Mouse (Mus musculus) kidney, embryonic 14.5 days (tissue): Measurements from ENCODE around the gene Slc43a2. TPM values are rescaled to one million over a fixed set of nuclear protein-coding genes. Genes with fewer than 3 reads are reported as not detected.

Experiments used
- ATAC-seq: fragments of 200-750 bp; cut with Nextera tagmentation; 2 replicates; pipeline ENCODE4 v1.8.0; 2017; ENCODE audit warnings: moderate number of reproducible peaks, mild to moderate bottlenecking, moderate TSS enrichment, moderate library complexity; ENCODE audit not compliant: low FRiP score, low TSS enrichment
- H3K27ac ChIP-seq: fragments of 300-500 bp; sonication (generic); 2 replicates; pipeline ENCODE4 v1.5.1; 2014; ENCODE audit warnings: low read depth, mild to moderate bottlenecking, low read length, moderate library complexity, mixed read lengths
- H3K27me3 ChIP-seq: fragments of 300-500 bp; sonication (generic); 2 replicates; pipeline ENCODE4 v1.6.1; 2014; ENCODE audit warnings: mild to moderate bottlenecking, low read length; ENCODE audit not compliant: control insufficient read depth, insufficient read depth
- H3K36me3 ChIP-seq: fragments of 300-500 bp; sonication (generic); 2 replicates; pipeline ENCODE4 v1.6.1; 2014; ENCODE audit warnings: low read length, mixed read lengths; ENCODE audit not compliant: control insufficient read depth, insufficient read depth
- H3K4me1 ChIP-seq: fragments of 300-500 bp; sonication (generic); 2 replicates; pipeline ENCODE4 v1.6.1; 2014; ENCODE audit warnings: low read length, mixed read lengths; ENCODE audit not compliant: control insufficient read depth, insufficient read depth
- H3K4me2 ChIP-seq: fragments of 300-500 bp; sonication (generic); replicated peaks from 2 replicates; pipeline ENCODE4 v1.6.1; 2014; ENCODE audit warnings: low read depth, mild to moderate bottlenecking, low read length
- H3K4me3 ChIP-seq: fragments of 300-500 bp; sonication (generic); 2 replicates; pipeline ENCODE4 v1.5.1; 2014; ENCODE audit warnings: mild to moderate bottlenecking, low read length
- H3K9ac ChIP-seq: fragments of 300-500 bp; sonication (generic); 2 replicates; pipeline ENCODE4 v1.6.1; 2014; ENCODE audit warnings: low read depth, mild to moderate bottlenecking, low read length, moderate library complexity
- H3K9me3 ChIP-seq: fragments of 300-500 bp; sonication (generic); 2 replicates; pipeline ENCODE4 v1.6.1; 2016; ENCODE audit warnings: low read length; ENCODE audit not compliant: control insufficient read depth
- WGBS: fragments of 180-500 bp; shearing (Covaris S2); extraction: QIAGEN DNeasy Blood & Tissue Kit; methylation state at CpG from one replicate; pipeline ENCODE4 v1.1.7; 2014; 5-methylcytosine and 5-hydroxymethylcytosine counted together
- polyA plus RNA-seq: library from polyadenylated mRNA; unstranded; fragments of >200 nt; fragmentation: Nextera tagmentation; extraction: Ambion mirVana; gene quantifications from 2 replicates; pipeline ENCODE4 v1.2.1, GENCODE M21; 2014

Gene Slc43a2
- polyA plus RNA-seq, 1 experiment from 2014 or later = 6.0 TPM

DNA sequence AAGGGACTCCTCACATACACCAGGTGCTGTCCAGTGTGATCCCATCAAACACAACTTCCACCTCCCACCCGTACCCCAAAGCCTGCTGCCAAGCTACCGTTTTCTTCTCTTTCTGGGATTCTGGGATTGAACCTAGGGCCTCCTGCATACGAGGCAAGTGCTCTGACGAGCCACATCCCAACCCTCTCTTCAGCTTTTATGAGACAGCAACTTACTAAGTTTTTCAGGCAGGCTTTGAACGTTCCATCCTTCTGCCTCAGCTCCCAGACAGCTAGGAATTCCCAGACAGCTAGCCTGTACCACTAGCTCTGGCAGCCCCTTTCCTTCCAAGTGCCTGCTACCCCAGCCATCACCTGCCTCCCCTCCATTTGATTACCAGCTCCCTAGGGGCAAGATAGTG is 55.5 kb downstream of the Slc43a2 start:
- no peak overlapping the region for H3K4me2 ChIP-seq
- H3K4me1 ChIP-seq = peaks cover 11% of the 10 kb centered on the region
- 88% methylated on average over 5 of the region's 5 CpGs for WGBS
- no peak overlapping the region for H3K4me3 ChIP-seq
- no peaks in the 10 kb centered on the region for H3K36me3 ChIP-seq
- H3K27ac ChIP-seq = no peak overlapping the region
- no peak for ATAC-seq
- H3K9me3 ChIP-seq = no peaks in the 10 kb centered on the region
- no peak overlapping the region for H3K9ac ChIP-seq
- H3K27me3 ChIP-seq = no peaks in the 10 kb centered on the region

DNA sequence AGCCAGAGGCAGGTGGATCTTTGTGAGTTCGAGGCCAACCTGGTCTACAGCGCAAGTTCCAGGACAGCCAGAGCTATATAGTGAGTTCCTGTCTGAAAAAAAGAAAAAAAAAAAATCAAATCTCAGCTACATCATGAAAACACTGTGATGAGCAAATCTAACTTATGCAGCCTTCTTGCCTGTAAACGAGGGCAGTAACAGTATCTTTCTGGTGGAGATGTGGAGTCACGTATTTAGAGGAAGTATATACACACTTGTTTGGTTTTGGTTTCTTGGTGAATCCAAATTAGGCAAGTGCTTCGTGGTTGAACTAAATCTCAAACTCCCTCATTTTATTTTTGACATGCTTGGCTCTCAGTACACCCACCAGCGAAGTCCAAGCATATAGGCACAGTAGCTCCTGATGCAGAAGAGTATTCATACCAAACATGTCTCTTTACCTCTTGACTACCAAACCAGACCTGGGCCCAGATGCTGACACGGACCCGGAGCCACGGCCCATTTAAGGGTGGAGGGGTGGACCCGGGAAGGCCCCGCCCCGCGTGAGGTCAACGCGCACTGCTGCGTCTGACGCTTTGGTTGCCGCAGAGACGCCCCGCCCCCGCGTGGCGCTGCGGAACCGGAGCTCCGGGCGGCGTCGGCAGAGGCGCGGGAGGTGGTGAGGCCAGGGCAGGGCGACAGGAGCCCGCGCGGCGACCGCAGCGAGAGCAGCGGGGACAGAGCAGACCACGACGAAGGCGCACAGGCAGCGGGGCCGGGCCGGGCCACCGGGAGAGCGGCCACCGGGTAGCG is 56.2 kb downstream of the Slc43a2 start, which contains the start of gene Pitpna:
TSS of gene Pitpna (plus strand) at position 605 of the 792 bp plus-strand sequence.
- Histone ChIP-seq H3K4me1 (peaks cover 11% of the 10 kb centered on the region), H3K27ac (peak within 1 kb of the TSS; percentile 86), H3K4me2 (peak within 1 kb of the TSS; percentile 92), H3K9ac (peak within 1 kb of the TSS; percentile 90), H3K9me3 (no peaks in the 10 kb centered on the region), H3K4me3 (peak within 1 kb of the TSS; percentile 94), H3K36me3 (peaks cover under 1% of the 10 kb centered on the region; the same call in 1 of the 2 replicates), H3K27me3 (no peaks in the 10 kb centered on the region)
- ATAC-seq = peak; percentile 91
- 6% methylated on average over 48 of the region's 49 CpGs for WGBS

DNA sequence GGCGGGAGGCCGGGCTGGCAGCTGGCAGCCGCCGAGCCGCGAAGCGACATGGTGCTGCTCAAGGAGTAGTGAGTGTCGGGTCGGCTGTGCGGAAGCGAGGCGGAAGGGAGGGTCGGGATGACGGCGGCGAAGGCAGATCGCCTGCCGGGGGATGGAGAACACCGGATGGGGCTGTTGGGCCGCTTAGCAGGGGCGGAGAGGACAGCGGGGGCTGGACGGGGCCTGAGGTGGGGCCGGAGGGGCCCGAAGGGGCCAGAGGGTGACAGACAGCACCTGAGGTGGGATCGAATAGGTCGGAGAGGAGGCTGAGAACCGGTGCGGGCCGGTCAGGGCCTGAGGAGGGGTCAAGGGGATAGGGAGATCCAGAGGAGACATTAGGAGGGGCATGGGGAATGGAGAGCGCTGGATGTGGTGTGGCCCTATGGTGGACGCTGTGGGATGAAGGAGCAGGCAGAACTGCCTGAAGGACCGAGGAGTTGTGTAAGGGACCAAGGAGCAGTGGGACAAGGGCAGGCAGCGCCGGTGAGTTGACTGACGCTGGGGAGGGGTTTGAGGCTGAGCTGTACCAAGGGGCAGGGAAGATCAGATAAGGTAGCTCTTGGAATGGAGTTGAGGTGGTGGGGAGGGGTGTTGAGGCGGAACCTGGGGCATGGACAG is 56.9 kb downstream of the Slc43a2 start:
- Histone ChIP-seq H3K4me2 (peak overlapping the region; percentile 92), H3K27me3 (no peaks in the 10 kb centered on the region), H3K9me3 (no peaks in the 10 kb centered on the region), H3K36me3 (peaks cover 8% of the 10 kb centered on the region; the same call in 1 of the 2 replicates), H3K27ac (peak overlapping the region; percentile 86), H3K9ac (peak overlapping the region; percentile 90), H3K4me1 (peaks cover 11% of the 10 kb centered on the region), H3K4me3 (peak overlapping the region; percentile 94)
- ATAC-seq = peak; percentile 70
- under 1% methylated on average over 37 of the region's 37 CpGs for WGBS

DNA sequence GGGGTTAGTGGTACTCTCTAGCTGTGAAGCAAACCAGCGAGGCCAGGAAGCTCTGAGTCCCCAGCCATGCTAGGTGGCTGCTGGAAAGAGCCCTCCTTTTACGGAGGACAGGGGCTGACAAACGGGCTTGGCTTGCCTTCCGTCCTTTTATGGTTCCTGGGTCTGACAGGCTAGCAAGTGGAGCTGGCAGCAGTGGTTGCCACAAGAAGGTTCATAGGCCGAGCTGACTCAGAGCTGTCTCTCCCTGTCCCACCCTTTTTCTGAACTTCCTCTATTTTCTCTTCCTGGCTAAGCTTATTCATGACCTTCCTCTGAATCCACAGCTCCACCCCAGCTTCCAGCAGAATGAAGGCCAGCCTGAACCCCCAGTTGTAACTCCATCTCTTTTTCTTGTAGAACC is 61.1 kb downstream of the Slc43a2 start:
- no peak overlapping the region for H3K9ac ChIP-seq
- no peaks in the 10 kb centered on the region for H3K27me3 ChIP-seq
- H3K27ac ChIP-seq = no peak overlapping the region
- ATAC-seq = no peak
- H3K4me1 ChIP-seq = peaks cover 11% of the 10 kb centered on the region
- no peak overlapping the region for H3K4me2 ChIP-seq
- peaks cover 27% of the 10 kb centered on the region for H3K36me3 ChIP-seq
- no peak overlapping the region for H3K4me3 ChIP-seq
- H3K9me3 ChIP-seq = no peaks in the 10 kb centered on the region
- WGBS = 85% methylated on average over 5 of the region's 5 CpGs

DNA sequence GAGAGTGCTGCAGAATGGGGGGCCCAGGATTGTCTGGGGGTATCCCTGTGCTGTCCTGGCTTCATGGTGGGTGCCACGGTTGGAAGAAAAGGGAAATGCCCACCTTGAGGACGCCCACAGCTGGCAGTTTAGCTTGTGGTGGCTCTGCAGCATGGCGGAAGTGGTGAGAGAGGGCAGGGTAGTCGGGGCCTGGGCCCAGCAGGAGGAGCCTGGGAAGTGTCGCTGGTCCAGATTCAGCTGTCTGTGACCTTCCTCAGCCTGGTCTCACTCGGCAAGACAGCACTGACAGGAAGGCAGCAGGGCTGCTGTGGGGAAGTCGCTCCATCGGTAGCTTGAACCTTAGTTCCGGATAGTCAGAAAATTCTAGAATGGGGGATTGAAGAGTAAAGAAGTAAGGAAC is 62.9 kb downstream of the Slc43a2 start:
- H3K9me3 ChIP-seq = no peaks in the 10 kb centered on the region
- no peak overlapping the region for H3K27ac ChIP-seq
- H3K4me2 ChIP-seq = no peak overlapping the region
- peaks cover 3% of the 10 kb centered on the region; the same call in 1 of the 2 replicates for H3K4me1 ChIP-seq
- no peak overlapping the region for H3K9ac ChIP-seq
- H3K27me3 ChIP-seq = no peaks in the 10 kb centered on the region
- peaks cover 42% of the 10 kb centered on the region for H3K36me3 ChIP-seq
- WGBS = 83% methylated on average over 9 of the region's 9 CpGs
- no peak overlapping the region for H3K4me3 ChIP-seq
- no peak for ATAC-seq

DNA sequence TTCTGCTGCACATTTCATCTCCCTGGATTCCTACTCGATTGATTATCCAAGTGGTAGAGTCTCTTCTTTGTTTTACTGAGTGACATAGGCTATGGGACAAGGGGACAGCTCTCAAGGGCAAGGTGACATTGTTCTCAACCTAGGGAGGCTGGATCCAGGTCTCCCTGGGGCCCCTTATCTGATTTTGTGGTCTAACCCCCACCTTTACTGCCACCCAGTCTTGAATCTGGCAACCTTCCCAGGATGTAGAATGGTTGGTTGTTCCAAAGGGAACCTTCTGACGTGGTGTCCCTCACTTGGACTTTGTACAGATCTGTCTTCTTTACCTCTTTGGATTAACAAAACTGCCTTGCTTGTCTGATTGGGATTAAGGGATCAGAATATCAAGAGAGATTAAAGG is 63.9 kb downstream of the Slc43a2 start:
- Histone ChIP-seq H3K36me3 (peaks cover 48% of the 10 kb centered on the region), H3K4me2 (no peak overlapping the region), H3K4me1 (no peaks in the 10 kb centered on the region), H3K9ac (no peak overlapping the region), H3K9me3 (no peaks in the 10 kb centered on the region), H3K4me3 (no peak overlapping the region), H3K27ac (no peak overlapping the region), H3K27me3 (no peaks in the 10 kb centered on the region)
- no peak for ATAC-seq
- 76% methylated on average over 2 of the region's 2 CpGs for WGBS

DNA sequence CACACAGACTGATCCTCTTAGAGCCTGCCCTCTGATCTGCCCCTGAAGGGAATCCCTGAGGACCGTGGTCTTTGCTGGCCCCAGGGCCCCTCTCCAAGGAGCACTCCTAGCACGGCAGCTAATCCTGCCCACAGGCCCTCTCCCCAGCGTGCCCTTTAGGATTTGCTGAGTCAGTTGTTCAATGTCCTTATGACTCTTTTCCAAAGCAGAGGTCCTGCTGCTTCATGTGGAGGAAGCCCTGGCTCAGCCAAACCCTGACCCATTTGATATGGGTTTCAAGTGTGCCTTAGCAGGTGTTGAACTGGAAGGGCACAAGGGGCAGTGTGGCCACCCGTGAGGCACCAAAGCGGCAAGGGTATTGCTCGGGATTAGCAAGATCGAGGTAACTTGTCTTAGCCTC is 64.3 kb downstream of the Slc43a2 start:
- Histone ChIP-seq H3K9me3 (no peaks in the 10 kb centered on the region), H3K4me2 (no peak overlapping the region), H3K36me3 (peaks cover 51% of the 10 kb centered on the region), H3K27me3 (no peaks in the 10 kb centered on the region), H3K27ac (no peak overlapping the region), H3K9ac (no peak overlapping the region), H3K4me1 (no peaks in the 10 kb centered on the region), H3K4me3 (no peak overlapping the region)
- WGBS = 79% methylated on average over 7 of the region's 7 CpGs
- no peak for ATAC-seq

DNA sequence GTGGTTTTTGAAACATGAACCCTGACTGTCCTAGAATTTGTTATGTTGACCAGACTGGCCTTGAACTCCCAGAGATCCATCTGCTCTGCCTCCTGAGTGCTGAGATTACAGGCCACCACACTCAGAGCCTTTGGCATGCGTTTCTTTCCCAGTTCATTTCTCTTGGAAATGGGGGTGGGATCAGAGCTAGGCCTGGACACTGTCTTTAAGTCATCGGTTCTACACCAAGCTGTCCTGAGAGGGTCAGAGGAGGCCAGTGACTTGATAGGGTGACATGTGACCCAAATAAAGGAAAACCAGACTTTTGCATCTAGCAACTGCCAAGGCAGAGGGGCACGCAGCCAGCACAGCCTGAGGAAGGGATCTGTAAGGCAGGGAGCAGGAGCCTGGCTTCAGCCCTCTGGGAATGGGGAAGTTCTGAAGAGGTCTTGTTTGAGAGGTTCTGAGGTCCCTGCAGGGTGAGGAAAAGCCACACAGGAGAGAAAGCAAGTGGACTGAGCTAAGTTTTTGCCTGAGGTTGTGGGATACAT is 65.3 kb downstream of the Slc43a2 start:
- Histone ChIP-seq H3K9ac (no peak overlapping the region), H3K27me3 (no peaks in the 10 kb centered on the region), H3K4me1 (no peaks in the 10 kb centered on the region), H3K9me3 (no peaks in the 10 kb centered on the region), H3K4me2 (no peak overlapping the region), H3K36me3 (peaks cover 61% of the 10 kb centered on the region), H3K27ac (no peak overlapping the region), H3K4me3 (no peak overlapping the region)
- no peak for ATAC-seq
- 77% methylated on average over 3 of the region's 3 CpGs for WGBS

DNA sequence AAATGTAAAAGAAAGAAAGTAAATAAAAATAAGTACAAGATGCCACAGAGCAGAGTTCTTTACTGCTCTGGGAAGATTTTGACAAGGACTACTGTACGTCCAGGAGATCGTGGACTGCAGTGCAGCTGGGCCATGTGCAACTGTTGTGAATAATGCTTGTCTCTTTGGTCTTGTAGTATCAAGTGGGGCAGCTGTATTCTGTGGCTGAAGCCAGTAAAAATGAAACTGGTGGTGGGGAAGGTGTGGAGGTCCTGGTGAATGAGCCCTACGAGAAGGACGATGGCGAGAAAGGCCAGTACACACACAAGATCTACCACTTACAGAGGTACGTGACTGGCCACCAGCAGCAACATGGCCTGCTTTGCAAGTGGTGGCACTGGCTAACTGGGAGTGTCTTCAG is 66.5 kb downstream of the Slc43a2 start:
- peaks cover 67% of the 10 kb centered on the region for H3K36me3 ChIP-seq
- WGBS = 68% methylated on average over 6 of the region's 6 CpGs
- no peaks in the 10 kb centered on the region for H3K4me1 ChIP-seq
- no peaks in the 10 kb centered on the region for H3K27me3 ChIP-seq
- H3K4me3 ChIP-seq = no peak overlapping the region
- no peak overlapping the region for H3K4me2 ChIP-seq
- H3K9me3 ChIP-seq = no peaks in the 10 kb centered on the region
- no peak overlapping the region for H3K9ac ChIP-seq
- ATAC-seq = no peak
- H3K27ac ChIP-seq = peak overlapping the region; percentile 19; the same call in 1 of the 2 replicates
